ENCODE assay signal across 9 mouse cellular contexts in the genomic region with DNA sequence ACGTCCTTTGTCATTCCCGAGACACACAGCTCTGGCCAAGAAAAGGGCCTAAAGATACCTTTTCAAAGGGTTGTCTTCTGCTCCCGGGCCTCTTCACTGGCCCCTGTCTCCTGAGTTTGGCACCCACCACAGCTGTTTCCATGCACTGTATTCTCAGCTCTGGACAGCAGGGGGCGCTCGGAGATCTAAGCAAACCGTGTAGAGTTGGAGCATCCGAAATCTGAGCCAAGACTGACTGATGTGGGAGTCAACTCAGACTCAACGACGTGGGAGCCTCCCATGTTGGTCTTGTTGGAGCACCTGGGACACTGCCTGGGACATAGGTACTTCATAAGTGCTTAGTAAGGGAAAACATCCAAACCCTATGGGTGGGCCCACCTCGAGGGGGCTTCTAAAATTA. TPM values are rescaled to one million over a fixed set of nuclear protein-coding genes. Genes with fewer than 3 reads are reported as not detected.
DNase-seq lines count a peak whose midpoint lies in the region; ATAC-seq and TF ChIP-seq lines count a peak whose summit lies in the region.
"Had no signal": no experiment of that assay in that cellular context is flagged by ENCODE, and none has a peak within 500 bp of the region (broad histone marks: within the 10 kb centered on the region; RNA-seq: fewer than 3 reads in every experiment).

No protein-coding gene starts in this region.

- no peak overlapping the region for H3K9ac ChIP-seq in hindbrain, embryonic 12.5 days
- H3K9ac ChIP-seq in lung, postnatal 0 days (replicated peaks; ENCODE audit: low read depth), result no peak overlapping the region
- H3K9ac ChIP-seq: lung, embryonic 15.5 days had no signal

- TF ChIP-seq CTCF in lung, postnatal 0 days (IDR thresholded peaks at IDR 0.05), result peak; percentile 94

- no peaks in the 10 kb centered on the region for H3K27me3 ChIP-seq in hindbrain, embryonic 12.5 days
- no peaks in the 10 kb centered on the region for H3K27me3 ChIP-seq in lung, postnatal 0 days (replicated peaks; ENCODE audit: insufficient read depth, low read length)

- ATAC-seq in hindbrain, embryonic 12.5 days (ENCODE audit: low FRiP score), result peak; percentile 64; the same call in 1 of the 2 replicates
- peak; percentile 59 for ATAC-seq in lung, postnatal 0 days

- H3K4me3 ChIP-seq in hindbrain, embryonic 12.5 days, result no peak overlapping the region
- H3K4me3 ChIP-seq in lung, postnatal 0 days (ENCODE audit: low read depth, low read length), result no peak overlapping the region
- H3K4me3 ChIP-seq: lung, embryonic 15.5 days had no signal

- no peak overlapping the region for H3K4me2 ChIP-seq in hindbrain, embryonic 12.5 days (replicated peaks)
- no peak overlapping the region for H3K4me2 ChIP-seq in lung, postnatal 0 days (replicated peaks; ENCODE audit: low read depth, low read length)
- H3K4me2 ChIP-seq: lung, embryonic 15.5 days had no signal

- peak; percentile 69 for DNase-seq in Muller cell, postnatal 12 days (ENCODE audit: inconsistent ontology term)
- peak; percentile 73 to 83 for DNase-seq in cerebellum, adult 18-20 months
- DNase-seq in forelimb bud, embryonic 11.5 days (ENCODE audit: low read depth, low spot score), result peak; percentile 78
- DNase-seq in layer of hippocampus, adult 9-11 months, result peak; percentile 83
- DNase-seq in lung, postnatal 0 days (ENCODE audit: low spot score), result peak; percentile 89
- peak; percentile 36 for DNase-seq in retina, adult 2 months (ENCODE audit: low read depth, low spot score)
- DNase-seq in thymus, postnatal 14 days, result peak; percentile 86

- 9% methylated on average over 10 of the region's 10 CpGs for WGBS in hindbrain, embryonic 12.5 days
- WGBS in lung, postnatal 0 days, result 9% methylated on average over 10 of the region's 10 CpGs

- no peaks in the 10 kb centered on the region for H3K9me3 ChIP-seq in hindbrain, embryonic 12.5 days (replicated peaks)
- H3K9me3 ChIP-seq in lung, postnatal 0 days (ENCODE audit: low read length), result no peaks in the 10 kb centered on the region
- H3K9me3 ChIP-seq: lung, embryonic 15.5 days had no signal

- no peaks in the 10 kb centered on the region for H3K4me1 ChIP-seq in hindbrain, embryonic 12.5 days
- no peaks in the 10 kb centered on the region for H3K4me1 ChIP-seq in lung, postnatal 0 days (ENCODE audit: insufficient read depth, low read depth, low read length)
- H3K4me1 ChIP-seq: lung, embryonic 15.5 days had no signal

- H3K27ac ChIP-seq in hindbrain, embryonic 12.5 days, result no peak overlapping the region
- no peak overlapping the region for H3K27ac ChIP-seq in lung, postnatal 0 days (ENCODE audit: low read length)
- H3K27ac ChIP-seq: lung, embryonic 15.5 days had no signal

- peaks cover 14% of the 10 kb centered on the region for H3K36me3 ChIP-seq in hindbrain, embryonic 12.5 days
- no peaks in the 10 kb centered on the region for H3K36me3 ChIP-seq in lung, postnatal 0 days (ENCODE audit: insufficient read depth, low read length)

- TF ChIP-seq EP300 in lung, postnatal 0 days (IDR thresholded peaks at IDR 0.05), result no peak

RNA-seq across cellular contexts. Expression of a gene that starts 10.1 kb away (rescaled TPM):
- 181 and 194 TPM in 2 replicates for polyA plus RNA-seq in hindbrain, embryonic 12.5 days (2016; fragmentation: Nextera tagmentation; extraction: Ambion mirVana)
- 131 and 137 TPM in 2 replicates for polyA plus RNA-seq in lung, postnatal 0 days (2015; fragmentation: Nextera tagmentation; extraction: Ambion mirVana)

RNA-seq across cellular contexts. Expression of a gene that starts 10.4 kb away (rescaled TPM):
- 876 and 921 TPM in 2 replicates for polyA plus RNA-seq in hindbrain, embryonic 12.5 days (2016; fragmentation: Nextera tagmentation; extraction: Ambion mirVana)
- polyA plus RNA-seq in lung, postnatal 0 days (2015; fragmentation: Nextera tagmentation; extraction: Ambion mirVana), result 1,092 and 1,166 TPM in 2 replicates

RNA-seq across cellular contexts. Expression of a gene that starts 10.6 kb away (rescaled TPM):
- polyA plus RNA-seq in hindbrain, embryonic 12.5 days (2016; fragmentation: Nextera tagmentation; extraction: Ambion mirVana), result 4.9 and 5.5 TPM in 2 replicates
- polyA plus RNA-seq in lung, postnatal 0 days (2015; fragmentation: Nextera tagmentation; extraction: Ambion mirVana), result 1.00 and 1.3 TPM in 2 replicates

RNA-seq across cellular contexts. Expression of a gene that starts 31.0 kb away (rescaled TPM):
- polyA plus RNA-seq in hindbrain, embryonic 12.5 days (2016; fragmentation: Nextera tagmentation; extraction: Ambion mirVana), result 6.9 and 7.2 TPM in 2 replicates
- polyA plus RNA-seq in lung, postnatal 0 days (2015; fragmentation: Nextera tagmentation; extraction: Ambion mirVana), result 2.0 and 2.1 TPM in 2 replicates

RNA-seq across cellular contexts. Expression of a gene that starts 57.7 kb away (rescaled TPM):
- 3.7 and 4.6 TPM in 2 replicates for polyA plus RNA-seq in hindbrain, embryonic 12.5 days (2016; fragmentation: Nextera tagmentation; extraction: Ambion mirVana)
- 36.0 and 36.4 TPM in 2 replicates for polyA plus RNA-seq in lung, postnatal 0 days (2015; fragmentation: Nextera tagmentation; extraction: Ambion mirVana)

Comparison
In these comparisons a context has a peak if more than half of its experiments do, and no peak if none do; other contexts are left out.
1. DNase-seq: peak in every context shown above with its lines; median percentile 89 in lung, postnatal 0 days; 86 in thymus, postnatal 14 days; 83 in layer of hippocampus, adult 9-11 months; 78 in cerebellum, adult 18-20 months; 78 in forelimb bud, embryonic 11.5 days; 69 in Muller cell, postnatal 12 days; 36 in retina, adult 2 months.